Mouse (Mus musculus): ENCODE results near the gene Homer1. TPM values are rescaled to one million over a fixed set of nuclear protein-coding genes. Genes with fewer than 3 reads are reported as not detected.
A peak's percentile ranks its signal among the peaks of the same experiment; 100 is the strongest.

Gene Homer1
- total RNA-seq, 2 experiments from 2014 or later, result 97.0 to 104 TPM

- peak overlapping the region; percentile 94 for H3K27ac ChIP-seq
- peak; percentile 43 for DNase-seq
- TF ChIP-seq CTCF (IDR thresholded peaks at IDR 0.05), result no peak
- H3K4me3 ChIP-seq, result peak overlapping the region; percentile 84
- intact Hi-C loops (cut with DNase I), result loop anchor here (1.0 to 10.0 kb wide), 4 partner anchors 93 to 321 kb away; partner anchors contain the start of genes Cmya5 and Jmy
These were observed 6.2 kb downstream of the Homer1 start for GRCm38 (mm10) chr13:93305636-93306035.

GRCm38 (mm10) chr13:93306545-93306944, 7.1 kb downstream of the Homer1 start:
- no peak for TF ChIP-seq CTCF (IDR thresholded peaks at IDR 0.05)
- Histone ChIP-seq H3K27ac (peak overlapping the region; percentile 94), H3K4me3 (peak overlapping the region; percentile 84)
- DNase-seq, result no peak
- intact Hi-C loops (cut with DNase I), result loop anchor here (1.0 to 10.0 kb wide), 3 partner anchors 164 to 322 kb away; partner anchors contain the start of genes Cmya5 and Jmy

- TF ChIP-seq CTCF (IDR thresholded peaks at IDR 0.05), result no peak
- peak overlapping the region; percentile 94 for H3K27ac ChIP-seq
- H3K4me3 ChIP-seq, result peak overlapping the region; percentile 84
- intact Hi-C loops (cut with DNase I), result loop anchor here (5.0 to 10.0 kb wide), 2 partner anchors 165 to 323 kb away; partner anchors contain the start of gene Cmya5
- peak; percentile 56 for DNase-seq
These were observed 8.3 kb downstream of the Homer1 start for GRCm38 (mm10) chr13:93307700-93308099.

GRCm38 (mm10) chr13:93309295-93309694, 9.9 kb downstream of the Homer1 start:
- intact Hi-C loops (cut with DNase I), result loop anchor here (5.0 to 10.0 kb wide), 2 partner anchors 167 to 324 kb away; partner anchors contain the start of gene Cmya5
- Histone ChIP-seq H3K27ac (peak overlapping the region; percentile 94), H3K4me3 (peak overlapping the region; percentile 84)
- DNase-seq, result no peak
- TF ChIP-seq CTCF (IDR thresholded peaks at IDR 0.05), result no peak

GRCm38 (mm10) chr13:93312518-93312917, 13.1 kb downstream of the Homer1 start:
- peak overlapping the region; percentile 63 for H3K27ac ChIP-seq
- TF ChIP-seq CTCF (IDR thresholded peaks at IDR 0.05), result no peak
- DNase-seq, result no peak
- intact Hi-C loops (cut with DNase I), result no loop called here
- H3K4me3 ChIP-seq, result peak overlapping the region; percentile 38

GRCm38 (mm10) chr13:93314322-93314721, 14.9 kb downstream of the Homer1 start:
- Histone ChIP-seq H3K27ac (no peak overlapping the region), H3K4me3 (no peak overlapping the region)
- peak; percentile 15; the same call in 1 of the 2 replicates for TF ChIP-seq CTCF (IDR thresholded peaks at IDR 0.05)
- intact Hi-C loops (cut with DNase I), result no loop called here
- no peak for DNase-seq

GRCm38 (mm10) chr13:93320089-93320488, 20.7 kb downstream of the Homer1 start:
- DNase-seq, result no peak
- no peak for TF ChIP-seq CTCF (IDR thresholded peaks at IDR 0.05)
- Histone ChIP-seq H3K27ac (peak overlapping the region; percentile 40; the same call in 1 of the 2 replicates), H3K4me3 (no peak overlapping the region)
- intact Hi-C loops (cut with DNase I), result no loop called here

GRCm38 (mm10) chr13:93326326-93326725, 26.9 kb downstream of the Homer1 start:
- no peak for DNase-seq
- Histone ChIP-seq H3K4me3 (no peak overlapping the region), H3K27ac (peak overlapping the region; percentile 32; the same call in 1 of the 2 replicates)
- no peak for TF ChIP-seq CTCF (IDR thresholded peaks at IDR 0.05)
- intact Hi-C loops (cut with DNase I), result no loop called here

- Histone ChIP-seq H3K4me3 (no peak overlapping the region), H3K27ac (no peak overlapping the region)
- no peak for DNase-seq
- intact Hi-C loops (cut with DNase I), result no loop called here
- TF ChIP-seq CTCF (IDR thresholded peaks at IDR 0.05), result no peak
These were observed 32.3 kb downstream of the Homer1 start for GRCm38 (mm10) chr13:93331721-93332120.

- no peak for TF ChIP-seq CTCF (IDR thresholded peaks at IDR 0.05)
- no peak overlapping the region for H3K4me3 ChIP-seq
- intact Hi-C loops (cut with DNase I), result no loop called here
- H3K27ac ChIP-seq, result no peak overlapping the region
- DNase-seq, result no peak
These were observed 33.1 kb downstream of the Homer1 start for GRCm38 (mm10) chr13:93332491-93332890.

GRCm38 (mm10) chr13:93335337-93335736, 35.9 kb downstream of the Homer1 start:
- intact Hi-C loops (cut with DNase I), result no loop called here
- TF ChIP-seq CTCF (IDR thresholded peaks at IDR 0.05), result peak; percentile 25; the same call in 1 of the 2 replicates
- no peak for DNase-seq
- no peak overlapping the region for H3K4me3 ChIP-seq
- H3K27ac ChIP-seq, result no peak overlapping the region

GRCm38 (mm10) chr13:93338394-93338793, 39.0 kb downstream of the Homer1 start:
- no peak for DNase-seq
- no peak overlapping the region for H3K4me3 ChIP-seq
- no peak overlapping the region for H3K27ac ChIP-seq
- no peak for TF ChIP-seq CTCF (IDR thresholded peaks at IDR 0.05)
- intact Hi-C loops (cut with DNase I), result no loop called here

GRCm38 (mm10) chr13:93340555-93341278, 41.3 kb downstream of the Homer1 start:
- H3K4me3 ChIP-seq, result no peak overlapping the region
- TF ChIP-seq CTCF (IDR thresholded peaks at IDR 0.05), result no peak
- H3K27ac ChIP-seq, result no peak overlapping the region
- no peak for DNase-seq
- intact Hi-C loops (cut with DNase I), result no loop called here

Measured in gastrocnemius, adult 2 months (tissue).